ENCODE assay signal across 22 mouse cellular contexts in genomic region chr9:3260181-3260580, GRCm38 (mm10).
DNase-seq lines count a peak whose midpoint lies in the region; ATAC-seq and TF ChIP-seq lines count a peak whose summit lies in the region.
"Had no signal": no experiment of that assay in that cellular context is flagged by ENCODE, and none has a peak within 500 bp of the region (broad histone marks: within the 10 kb centered on the region; RNA-seq: fewer than 3 reads in every experiment).

No protein-coding gene starts in this region.

- peak; percentile 13 for DNase-seq in retina, postnatal 7 days (ENCODE audit: low read depth, low spot score)
- no peak for DNase-seq in retina, embryonic 14.5 days (ENCODE audit: low spot score)
- peak; percentile 14 for DNase-seq in WW6 (ENCODE audit: low read depth, low spot score)
- DNase-seq in fibroblast of lung, adult 2 months (ENCODE audit: low read depth) = peak; percentile 7
- DNase-seq in telencephalon, adult 2 months (ENCODE audit: low read depth, low spot score) = peak; percentile 4
- no peak for DNase-seq in adrenal gland, postnatal 25 days
- DNase-seq in lung, adult 2 months = no peak
- DNase-seq: cerebellum, adult 8-10 months; gastrocnemius, adult 2 months; heart, postnatal 14 days; kidney, adult 9 months; lung, adult 18-20 months; thymus, postnatal 4 days had no signal

- no peaks in the 10 kb centered on the region for H3K4me1 ChIP-seq in lung, adult 2 months (ENCODE audit: control insufficient read depth, insufficient read depth, low read length)
- H3K4me1 ChIP-seq: embryonic facial prominence, embryonic 15.5 days; limb, embryonic 12.5 days; neural tube, embryonic 12.5 days had no signal

- 70% methylated on average over 5 of the region's 5 CpGs for WGBS in lung, adult 2 months

- no peak overlapping the region for H3K4me3 ChIP-seq in lung, adult 2 months (replicated peaks; ENCODE audit: extremely low read depth, low read depth, low read length)
- H3K4me3 ChIP-seq: embryonic facial prominence, embryonic 15.5 days; gastrocnemius, adult 2 months; layer of hippocampus, adult 2 months; limb, embryonic 12.5 days; neural tube, embryonic 12.5 days had no signal

- TF ChIP-seq POLR2A in lung, adult 2 months (IDR thresholded peaks at IDR 0.05; ENCODE audit: borderline replicate concordance, extremely low read depth, low read depth, low read length) = no peak

- TF ChIP-seq CTCF in lung, adult 2 months (IDR thresholded peaks at IDR 0.05; ENCODE audit: insufficient read depth, low read length) = no peak

- ATAC-seq in erythroblast, adult 5-6 weeks (replicated peaks; ENCODE audit: low FRiP score, poor library complexity, severe bottlenecking) = no peak
- ATAC-seq: activated CD4-positive, CD25-positive, alpha-beta regulatory T cell, adult 4 months; forebrain, embryonic 14.5 days; hindbrain, postnatal 0 days; midbrain, embryonic 16.5 days had no signal

Comparison
In these comparisons a context has a peak if more than half of its experiments do, and no peak if none do; other contexts are left out.
1. DNase-seq: peak in retina, postnatal 7 days (single experiment), WW6 (single experiment), fibroblast of lung, adult 2 months (single experiment) and telencephalon, adult 2 months (single experiment); none in retina, embryonic 14.5 days (single experiment), adrenal gland, postnatal 25 days (single experiment) and lung, adult 2 months (single experiment).